Mouse (Mus musculus): ENCODE results near the gene Avpi1.
"Not testable (repeated sequence)": the region's sequence is repeated elsewhere in the genome, so short reads cannot be mapped to it uniquely, and the experiment has no call there.

The Avpi1 gene

DNA sequence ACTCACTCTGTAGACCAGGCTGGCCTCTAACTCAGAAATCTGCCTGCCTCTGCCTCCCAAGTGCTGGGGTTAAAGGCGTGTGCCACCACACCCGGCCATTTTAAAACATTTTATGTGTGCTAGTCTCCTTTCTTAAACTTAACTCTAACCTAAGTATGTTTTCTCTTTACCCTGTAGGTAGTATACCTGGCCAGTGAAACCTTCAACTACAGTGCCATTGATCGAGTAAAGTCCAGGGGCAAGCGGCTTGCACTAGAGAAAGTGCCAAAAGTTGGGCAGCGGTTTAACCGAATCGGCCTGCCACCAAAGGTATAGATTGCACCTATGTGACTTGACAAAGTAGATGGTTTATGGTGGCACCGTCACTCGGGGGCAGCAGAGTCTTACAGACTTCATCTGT lies 24.2 kb downstream of the Avpi1 start:
- DNase-seq (ENCODE audit: low spot score), result no peak

GRCm38 (mm10) chr19:42099406-42099805 lies 29.5 kb downstream of the Avpi1 start:
- DNase-seq (ENCODE audit: low spot score), result no peak

DNA sequence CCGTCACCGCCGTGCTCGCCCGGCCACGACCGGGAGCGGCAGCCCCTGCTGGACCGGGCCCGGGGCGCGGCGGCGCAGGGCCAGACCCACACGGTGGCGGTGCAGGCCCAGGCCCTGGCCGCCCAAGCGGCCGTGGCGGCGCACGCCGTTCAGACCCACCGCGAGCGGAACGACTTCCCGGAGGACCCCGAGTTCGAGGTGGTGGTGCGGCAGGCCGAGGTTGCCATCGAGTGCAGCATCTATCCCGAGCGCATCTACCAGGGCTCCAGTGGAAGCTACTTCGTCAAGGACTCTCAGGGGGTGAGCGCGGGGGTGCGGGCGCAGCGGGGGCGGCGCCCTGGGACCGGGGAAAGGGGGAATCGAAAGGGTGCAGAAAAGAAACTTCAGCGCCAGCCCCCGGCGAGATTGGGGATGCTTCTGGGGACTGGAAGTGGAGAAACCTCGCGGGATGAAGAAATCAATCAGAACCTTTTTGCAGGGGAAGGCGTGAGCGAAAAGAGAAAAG lies 38.2 kb downstream of the Avpi1 start:
- peak; percentile 35 for DNase-seq (ENCODE audit: low spot score)

- peak; percentile 100 for DNase-seq (ENCODE audit: low spot score)
Observed at GRCm38 (mm10) chr19:42089748-42090595, 38.9 kb downstream of the Avpi1 start, which contains the start of gene Pi4k2a. Pi4k2a (plus strand) TSS chr19:42090470.

DNA sequence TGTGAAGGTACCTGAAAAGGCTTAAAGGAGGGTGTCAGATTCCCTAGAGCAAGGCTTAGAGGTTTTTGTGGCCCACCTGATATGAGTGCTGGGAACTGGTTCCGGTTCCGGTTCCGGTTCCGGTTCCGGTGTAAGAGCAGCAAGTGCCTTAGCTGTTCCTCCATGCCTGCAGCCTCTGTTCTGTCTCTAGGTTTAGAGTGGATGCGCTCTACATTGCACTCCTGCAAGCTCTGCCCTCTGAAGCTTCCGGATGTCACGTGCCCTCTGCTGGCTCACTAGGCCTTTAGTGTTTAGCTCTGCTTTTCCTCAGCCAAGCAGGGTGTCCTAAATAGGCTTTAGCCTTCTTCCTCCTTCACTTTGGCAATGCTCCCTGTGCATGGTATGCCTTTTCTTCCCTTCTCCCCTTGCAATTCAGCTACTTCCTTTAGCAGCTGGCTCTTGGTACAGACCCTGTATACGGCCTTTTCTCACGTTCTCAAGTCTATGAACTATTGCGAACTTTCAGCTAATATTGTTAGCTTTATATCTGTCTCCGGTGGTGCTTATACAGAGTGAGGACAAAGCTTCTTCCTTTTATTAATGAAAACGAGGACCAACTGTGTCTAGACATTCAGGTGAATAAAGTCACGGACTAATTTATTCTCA lies 39.6 kb downstream of the Avpi1 start:
- peak; percentile 82 for DNase-seq (ENCODE audit: low spot score)

- peak; percentile 69 for DNase-seq (ENCODE audit: low spot score)
Observed at GRCm38 (mm10) chr19:42086166-42086565, 42.7 kb downstream of the Avpi1 start, which contains the start of gene Morn4. Morn4 (minus strand) TSS chr19:42086357.

GRCm38 (mm10) chr19:42085690-42086089 lies 43.2 kb downstream of the Avpi1 start:
- no peak for DNase-seq (ENCODE audit: low spot score)

DNA sequence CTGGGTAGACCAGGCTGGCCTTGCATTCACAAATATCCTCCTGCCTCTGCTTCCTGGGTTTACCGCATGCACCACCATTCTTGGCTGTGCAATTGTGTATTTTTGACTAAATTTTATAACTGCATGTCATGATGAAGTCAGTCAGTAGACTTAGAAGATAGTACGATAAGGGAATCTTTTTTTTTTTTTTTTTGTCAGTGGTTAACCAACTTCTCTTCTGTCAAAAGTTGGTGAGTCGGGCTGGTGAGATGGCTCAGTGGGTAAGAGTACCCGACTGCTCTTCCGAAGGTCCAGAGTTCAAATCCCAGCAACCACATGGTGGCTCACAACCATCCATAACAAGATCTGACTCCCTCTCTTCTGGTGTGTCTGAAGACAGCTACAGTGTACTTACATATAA lies 47.2 kb downstream of the Avpi1 start:
- DNase-seq (ENCODE audit: low spot score), result not testable (repeated sequence)

GRCm38 (mm10) chr19:42080469-42080868 lies 48.4 kb downstream of the Avpi1 start:
- no peak for DNase-seq (ENCODE audit: low spot score)

- no peak for DNase-seq (ENCODE audit: low spot score)
Observed at GRCm38 (mm10) chr19:42079950-42080349, 48.9 kb downstream of the Avpi1 start.

GRCm38 (mm10) chr19:42079006-42079405 lies 49.9 kb downstream of the Avpi1 start:
- no peak for DNase-seq (ENCODE audit: low spot score)

DNA sequence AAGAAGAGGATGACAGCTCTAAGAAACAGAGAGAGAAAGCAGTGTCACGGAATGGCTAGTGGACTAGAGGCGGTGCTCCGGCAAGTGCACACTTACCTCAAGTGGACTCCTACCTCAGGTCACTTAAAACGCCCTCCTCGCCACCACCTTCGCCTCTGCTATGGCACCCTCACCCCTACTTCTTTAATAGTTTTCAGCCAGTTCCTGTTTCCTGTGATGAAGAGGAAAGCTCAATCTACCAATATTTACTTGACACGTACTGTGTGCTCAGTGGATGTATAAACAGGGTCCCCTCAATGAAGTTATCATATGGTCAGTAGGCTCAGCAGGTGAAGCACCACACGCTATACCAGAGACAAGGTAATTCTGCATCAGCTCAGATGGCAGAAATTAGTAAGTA lies 50.3 kb downstream of the Avpi1 start:
- no peak for DNase-seq (ENCODE audit: low spot score)

DNA sequence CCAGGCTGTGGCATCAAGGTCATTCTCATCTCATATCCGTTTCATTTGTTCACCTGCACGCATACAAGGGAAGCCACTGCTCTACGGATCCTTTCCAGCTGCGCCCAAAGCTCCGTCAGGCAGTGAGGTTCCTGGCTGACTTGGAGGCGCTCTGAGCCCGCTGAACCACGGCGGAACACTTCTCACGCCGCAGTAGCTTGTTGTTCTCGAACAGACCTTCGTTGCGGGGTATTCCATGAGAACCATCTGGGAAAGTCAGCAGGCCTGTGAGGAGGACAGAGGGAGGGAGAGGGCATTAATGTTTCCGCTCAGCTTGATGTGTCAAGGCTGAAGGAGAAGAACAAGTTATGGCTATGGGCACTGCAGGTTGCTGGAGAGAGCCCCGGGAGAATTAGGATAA lies 52.9 kb downstream of the Avpi1 start:
- no peak for DNase-seq (ENCODE audit: low spot score)

- no peak for DNase-seq (ENCODE audit: low spot score)
Observed at GRCm38 (mm10) chr19:42075051-42075450, 53.8 kb downstream of the Avpi1 start.
